Mouse (Mus musculus) limb, embryonic 13.5 days (tissue): Measurements from ENCODE around the gene Otop2. TPM values are rescaled to one million over a fixed set of nuclear protein-coding genes. Genes with fewer than 3 reads are reported as not detected.
A peak's percentile ranks its signal among the peaks of the same experiment; 100 is the strongest.

Source experiments
- ATAC-seq: fragments of 200-750 bp; cut with Nextera tagmentation; 2 replicates; pipeline ENCODE4 v1.8.0; 2017; ENCODE audit warnings: low read depth, moderate number of reproducible peaks, moderate TSS enrichment; ENCODE audit not compliant: low FRiP score
- H3K27ac ChIP-seq: fragments of 300-500 bp; sonication (generic); 2 replicates; pipeline ENCODE4 v1.5.1; 2015; ENCODE audit warnings: inconsistent platforms, mild to moderate bottlenecking, moderate library complexity
- H3K27me3 ChIP-seq: fragments of 300-500 bp; sonication (generic); 2 replicates; pipeline ENCODE4 v1.6.1; 2015; ENCODE audit warnings: mild to moderate bottlenecking, inconsistent platforms
- H3K36me3 ChIP-seq: fragments of 300-500 bp; sonication (generic); 2 replicates; pipeline ENCODE4 v1.6.1; 2015; ENCODE audit warnings: inconsistent platforms, mild to moderate bottlenecking, moderate library complexity
- H3K4me1 ChIP-seq: fragments of 300-500 bp; sonication (generic); 2 replicates; pipeline ENCODE4 v1.6.1; 2015; ENCODE audit warnings: inconsistent platforms
- H3K4me2 ChIP-seq: fragments of 300-500 bp; sonication (generic); replicated peaks from 2 replicates; pipeline ENCODE4 v1.6.1; 2015; ENCODE audit warnings: inconsistent platforms, mild to moderate bottlenecking, moderate library complexity
- H3K4me3 ChIP-seq: fragments of 300-500 bp; sonication (generic); 2 replicates; pipeline ENCODE4 v1.5.1; 2015; ENCODE audit warnings: moderate library complexity, mild to moderate bottlenecking, inconsistent platforms
- H3K9ac ChIP-seq: fragments of 300-500 bp; sonication (generic); 2 replicates; pipeline ENCODE4 v1.6.1; 2015; ENCODE audit warnings: mild to moderate bottlenecking, inconsistent platforms
- H3K9me3 ChIP-seq: fragments of 300-500 bp; sonication (generic); 2 replicates; pipeline ENCODE4 v1.6.1; 2016; ENCODE audit warnings: inconsistent platforms
- WGBS: fragments of 180-500 bp; shearing (Covaris S2); methylation state at CpG from one replicate; pipeline ENCODE4 v1.1.7; 2015; 5-methylcytosine and 5-hydroxymethylcytosine counted together
- polyA plus RNA-seq: library from polyadenylated mRNA; unstranded; fragments of >200 nt; fragmentation: Nextera tagmentation; extraction: Ambion mirVana; gene quantifications from 2 replicates; pipeline ENCODE4 v1.2.1, GENCODE M21; 2015

Gene Otop2
- polyA plus RNA-seq, 1 experiment from 2014 or later: not detected

- Histone ChIP-seq H3K4me1 (peaks cover 14% of the 10 kb centered on the region), H3K4me2 (no peak overlapping the region), H3K9ac (no peak overlapping the region; the same call in 1 of the 2 replicates), H3K36me3 (no peaks in the 10 kb centered on the region), H3K27ac (no peak overlapping the region), H3K4me3 (no peak overlapping the region), H3K27me3 (peaks cover 58% of the 10 kb centered on the region), H3K9me3 (no peaks in the 10 kb centered on the region)
- WGBS: 80% methylated on average over 3 of the region's 3 CpGs
- no peak for ATAC-seq
Observed at GRCm38 (mm10) chr11:115364136-115364535, 57.2 kb downstream of the Otop2 start.

GRCm38 (mm10) chr11:115366039-115366705 is 59.2 kb downstream of the Otop2 start:
- Histone ChIP-seq H3K4me3 (0 out of 2 replicates have a peak overlapping the region, but pooled peaks have one; percentile 46), H3K27me3 (peaks cover 78% of the 10 kb centered on the region), H3K4me2 (no peak overlapping the region), H3K9ac (no peak overlapping the region), H3K9me3 (no peaks in the 10 kb centered on the region), H3K36me3 (no peaks in the 10 kb centered on the region), H3K27ac (no peak overlapping the region), H3K4me1 (peaks cover 11% of the 10 kb centered on the region)
- ATAC-seq: no peak
- WGBS: 32% methylated on average over 7 of the region's 7 CpGs

GRCm38 (mm10) chr11:115366706-115367394 is 59.9 kb downstream of the Otop2 start:
- 2% methylated on average over 26 of the region's 28 CpGs for WGBS
- peak overlapping the region; percentile 46 for H3K4me3 ChIP-seq
- no peaks in the 10 kb centered on the region for H3K9me3 ChIP-seq
- H3K27me3 ChIP-seq: peaks cover 81% of the 10 kb centered on the region
- H3K36me3 ChIP-seq: no peaks in the 10 kb centered on the region
- ATAC-seq: no peak
- H3K27ac ChIP-seq: no peak overlapping the region
- H3K4me2 ChIP-seq: peak overlapping the region; percentile 80
- H3K9ac ChIP-seq: peak overlapping the region; percentile 58
- H3K4me1 ChIP-seq: peaks cover 11% of the 10 kb centered on the region

- Histone ChIP-seq H3K9me3 (no peaks in the 10 kb centered on the region), H3K4me2 (peak within 1 kb of the TSS; percentile 80), H3K36me3 (no peaks in the 10 kb centered on the region), H3K27ac (no peak within 1 kb of the TSS), H3K27me3 (peaks cover 87% of the 10 kb centered on the region), H3K9ac (peak within 1 kb of the TSS; percentile 58), H3K4me3 (peak within 1 kb of the TSS; percentile 46), H3K4me1 (peaks cover 11% of the 10 kb centered on the region)
- ATAC-seq: no peak
- WGBS: under 1% methylated on average over 38 of the region's 39 CpGs
Observed at GRCm38 (mm10) chr11:115367395-115367944, 60.5 kb downstream of the Otop2 start, which contains the start of gene Hid1. Gene Hid1 (minus strand): TSS chr11:115367756.

GRCm38 (mm10) chr11:115370368-115370767 is 63.4 kb downstream of the Otop2 start:
- ATAC-seq: no peak
- no peak overlapping the region for H3K4me3 ChIP-seq
- H3K9ac ChIP-seq: no peak overlapping the region
- no peaks in the 10 kb centered on the region for H3K9me3 ChIP-seq
- H3K4me2 ChIP-seq: no peak overlapping the region
- H3K4me1 ChIP-seq: peaks cover 19% of the 10 kb centered on the region
- no peaks in the 10 kb centered on the region for H3K36me3 ChIP-seq
- H3K27me3 ChIP-seq: peaks cover 98% of the 10 kb centered on the region
- 49% methylated on average over 7 of the region's 7 CpGs for WGBS
- H3K27ac ChIP-seq: no peak overlapping the region

- Histone ChIP-seq H3K27me3 (peaks cover 98% of the 10 kb centered on the region), H3K4me2 (no peak overlapping the region), H3K36me3 (no peaks in the 10 kb centered on the region), H3K4me3 (no peak overlapping the region), H3K9ac (no peak overlapping the region), H3K4me1 (peaks cover 19% of the 10 kb centered on the region), H3K27ac (no peak overlapping the region), H3K9me3 (no peaks in the 10 kb centered on the region)
- WGBS: 59% methylated on average over 8 of the region's 8 CpGs
- no peak for ATAC-seq
Observed at GRCm38 (mm10) chr11:115371354-115371753, 64.4 kb downstream of the Otop2 start.

- Histone ChIP-seq H3K36me3 (no peaks in the 10 kb centered on the region), H3K9ac (no peak overlapping the region), H3K9me3 (no peaks in the 10 kb centered on the region), H3K27me3 (peaks cover 91% of the 10 kb centered on the region), H3K4me2 (no peak overlapping the region), H3K4me1 (peaks cover 16% of the 10 kb centered on the region), H3K27ac (no peak overlapping the region), H3K4me3 (no peak overlapping the region)
- WGBS: 59% methylated on average over 1 of the region's 1 CpGs
- ATAC-seq: no peak
Observed at GRCm38 (mm10) chr11:115372015-115372414, 65.1 kb downstream of the Otop2 start.

GRCm38 (mm10) chr11:115372737-115373136 is 65.8 kb downstream of the Otop2 start:
- H3K9ac ChIP-seq: no peak overlapping the region
- ATAC-seq: no peak
- H3K27ac ChIP-seq: no peak overlapping the region
- peaks cover 84% of the 10 kb centered on the region for H3K27me3 ChIP-seq
- 46% methylated on average over 2 of the region's 2 CpGs for WGBS
- no peak overlapping the region for H3K4me3 ChIP-seq
- no peaks in the 10 kb centered on the region for H3K36me3 ChIP-seq
- H3K9me3 ChIP-seq: no peaks in the 10 kb centered on the region
- H3K4me2 ChIP-seq: no peak overlapping the region
- peaks cover 9% of the 10 kb centered on the region for H3K4me1 ChIP-seq

- no peaks in the 10 kb centered on the region for H3K9me3 ChIP-seq
- peak overlapping the region; percentile 66 for H3K4me2 ChIP-seq
- no peak for ATAC-seq
- no peaks in the 10 kb centered on the region for H3K36me3 ChIP-seq
- peaks cover 73% of the 10 kb centered on the region for H3K27me3 ChIP-seq
- no peak overlapping the region for H3K27ac ChIP-seq
- WGBS: 3% methylated on average over 30 of the region's 30 CpGs
- H3K9ac ChIP-seq: peak overlapping the region; percentile 50
- peak overlapping the region; percentile 38 for H3K4me3 ChIP-seq
- H3K4me1 ChIP-seq: peaks cover 8% of the 10 kb centered on the region
Observed at GRCm38 (mm10) chr11:115373805-115374694, 67.1 kb downstream of the Otop2 start.

- peaks cover 65% of the 10 kb centered on the region for H3K27me3 ChIP-seq
- no peak overlapping the region for H3K27ac ChIP-seq
- H3K36me3 ChIP-seq: no peaks in the 10 kb centered on the region
- peak overlapping the region; percentile 66; the same call in 1 of the 2 replicates for H3K4me2 ChIP-seq
- H3K9me3 ChIP-seq: no peaks in the 10 kb centered on the region
- peaks cover 8% of the 10 kb centered on the region for H3K4me1 ChIP-seq
- H3K4me3 ChIP-seq: no peak overlapping the region
- WGBS: 64% methylated on average over 12 of the region's 12 CpGs
- H3K9ac ChIP-seq: no peak overlapping the region
- ATAC-seq: no peak
Observed at GRCm38 (mm10) chr11:115374695-115375425, 67.9 kb downstream of the Otop2 start.

GRCm38 (mm10) chr11:115376722-115377121 is 69.8 kb downstream of the Otop2 start:
- Histone ChIP-seq H3K4me1 (peaks cover 15% of the 10 kb centered on the region), H3K4me3 (no peak overlapping the region), H3K9me3 (no peaks in the 10 kb centered on the region), H3K27ac (no peak overlapping the region), H3K27me3 (peaks cover 46% of the 10 kb centered on the region), H3K36me3 (no peaks in the 10 kb centered on the region), H3K4me2 (no peak overlapping the region), H3K9ac (no peak overlapping the region)
- WGBS: 64% methylated on average over 7 of the region's 7 CpGs
- no peak for ATAC-seq
